Mouse (Mus musculus) hematopoietic stem cell, adult 5-6 weeks (primary cell): ENCODE data around the gene Agrp. TPM values are rescaled to one million over a fixed set of nuclear protein-coding genes. Genes with fewer than 3 reads are reported as not detected.
"Not testable (repeated sequence)": the region's sequence is repeated elsewhere in the genome, so short reads cannot be mapped to it uniquely, and the experiment has no call there.

Experiments used
- ATAC-seq, 2 experiments: fragments of 125-278 bp in 1 of 2; replicated peaks in 1 of 2; 2 replicates each; pipeline ENCODE4 v1.8.0; 2016 to 2017; ENCODE audit warnings: inconsistent platforms in 2 of 2, mild to moderate bottlenecking in 2 of 2, moderate number of reproducible peaks in 2 of 2, low read depth in 1 of 2, moderate TSS enrichment in 1 of 2; ENCODE audit not compliant: low FRiP score in 2 of 2, poor library complexity in 2 of 2, severe bottlenecking in 2 of 2, insufficient read depth in 1 of 2, low TSS enrichment in 1 of 2
- total RNA-seq: library from RNA; stranded (forward); fragments of 172-1452, 232-1000 nt; gene quantifications from 2 replicates; pipeline ENCODE4 v1.2.3, GENCODE M21; 2017

Agrp gene
- total RNA-seq, 1 experiment from 2014 or later, result not detected

GRCm38 (mm10) chr8:105566703-105567595 is 70.2 kb downstream of the Agrp start:
- peak; percentile 14 to 20; a peak in 1 of 4 replicates for ATAC-seq

GRCm38 (mm10) chr8:105565952-105566702 is 71.1 kb downstream of the Agrp start, which contains the start of gene Atp6v0d1:
TSS of gene Atp6v0d1 (minus strand) at chr8:105566047.
- ATAC-seq, result peak; percentile 85 to 91

- 0 out of 4 replicates have a peak, but pooled peaks have one; percentile 5 to 9 for ATAC-seq
These were observed 71.8 kb downstream of the Agrp start for GRCm38 (mm10) chr8:105565401-105565881.

GRCm38 (mm10) chr8:105564573-105565229 is 72.5 kb downstream of the Agrp start:
- ATAC-seq, result not testable (repeated sequence)

GRCm38 (mm10) chr8:105563871-105564270 is 73.3 kb downstream of the Agrp start:
- no peak for ATAC-seq

GRCm38 (mm10) chr8:105562863-105563262 is 74.3 kb downstream of the Agrp start:
- no peak for ATAC-seq

GRCm38 (mm10) chr8:105555230-105555629 is 82.0 kb downstream of the Agrp start:
- no peak for ATAC-seq

- peak; percentile 78 to 80 for ATAC-seq
These were observed 83.1 kb downstream of the Agrp start for GRCm38 (mm10) chr8:105554087-105554486.

- ATAC-seq, result no peak
These were observed 84.4 kb downstream of the Agrp start for GRCm38 (mm10) chr8:105552824-105553223.

GRCm38 (mm10) chr8:105552032-105552431 is 85.2 kb downstream of the Agrp start:
- ATAC-seq, result no peak

GRCm38 (mm10) chr8:105550083-105550482 is 87.1 kb downstream of the Agrp start:
- ATAC-seq, result no peak

- no peak for ATAC-seq
These were observed 87.7 kb downstream of the Agrp start for GRCm38 (mm10) chr8:105549506-105549905.

GRCm38 (mm10) chr8:105546384-105547350 is 90.5 kb downstream of the Agrp start:
- no peak for ATAC-seq

GRCm38 (mm10) chr8:105545249-105545648 is 91.9 kb downstream of the Agrp start:
- ATAC-seq, result no peak

- ATAC-seq, result no peak
These were observed 92.5 kb downstream of the Agrp start for GRCm38 (mm10) chr8:105544544-105545205.

- no peak for ATAC-seq
These were observed 93.5 kb downstream of the Agrp start for GRCm38 (mm10) chr8:105543703-105544102.
